Mouse (Mus musculus) hindbrain, embryonic 13.5 days (tissue): Measurements from ENCODE around the gene Mycbp2. TPM values are rescaled to one million over a fixed set of nuclear protein-coding genes. Genes with fewer than 3 reads are reported as not detected.

Experiments used
- polyA plus RNA-seq: library from polyadenylated mRNA; unstranded; fragments of >200 nt; fragmentation: Nextera tagmentation; extraction: Ambion mirVana; gene quantifications from 2 replicates; pipeline ENCODE4 v1.2.1, GENCODE M21; 2015

Mycbp2 gene
- polyA plus RNA-seq, 1 experiment from 2014 or later, result 54.6 TPM

Other genes with a start within 250 kb of the Mycbp2 start
- gene Fbxl3, start 247.2 kb downstream of the Mycbp2 start, polyA plus RNA-seq, result 22.4 and 23.8 TPM in 2 replicates
- gene Scel, start 166.5 kb upstream of the Mycbp2 start, polyA plus RNA-seq, result 0.08 and 0.16 TPM in 2 replicates